Comparison of ENCODE assay signal across 24 mouse cellular contexts in genomic region chr19:29672660-29673059, GRCm38 (mm10). TPM values are rescaled to one million over a fixed set of nuclear protein-coding genes. Genes with fewer than 3 reads are reported as not detected.
"Had no signal": no experiment of that assay in that cellular context is flagged by ENCODE, and none has a peak within 500 bp of the region (broad histone marks: within the 10 kb centered on the region; RNA-seq: fewer than 3 reads in every experiment).

No protein-coding gene starts in this region.

- H3K27ac ChIP-seq: layer of hippocampus, adult 2 months; left cerebral cortex, adult 2 months; liver, embryonic 13.5 days had no signal

- H3K9me3 ChIP-seq: liver, embryonic 13.5 days had no signal

- H3K4me3 ChIP-seq: layer of hippocampus, adult 2 months; left cerebral cortex, adult 2 months; liver, embryonic 13.5 days had no signal

- H3K9ac ChIP-seq: liver, embryonic 13.5 days had no signal

- H3K4me1 ChIP-seq: liver, embryonic 13.5 days had no signal

- H3K27me3 ChIP-seq: liver, embryonic 13.5 days had no signal

- DNase-seq: kidney, adult 9 months; kidney, postnatal 14 days; kidney, postnatal 4 days; layer of hippocampus, postnatal 36 days; liver, embryonic 13.5 days; lung, adult 2 months; lung, postnatal 14 days; lung, postnatal 4 days; midbrain, embryonic 14.5 days; thymus, adult 18-20 months; thymus, postnatal 36 days had no signal

- H3K36me3 ChIP-seq: liver, embryonic 13.5 days had no signal

- H3K4me2 ChIP-seq: liver, embryonic 13.5 days; midbrain, embryonic 11.5 days had no signal

RNA-seq across cellular contexts. Expression of gene Mlana, which starts 25.0 kb away (rescaled TPM):
- polyA plus RNA-seq: kidney, embryonic 16.5 days; limb, embryonic 11.5 days; liver, adult 2 months; liver, embryonic 13.5 days; liver, embryonic 16.5 days; lung, embryonic 16.5 days; midbrain, embryonic 14.5 days; midbrain, postnatal 0 days; neural tube, embryonic 11.5 days; neural tube, embryonic 14.5 days; small intestine, adult 2 months; stomach, embryonic 16.5 days had no signal
